Mouse (Mus musculus) layer of hippocampus, adult 11-12 months (tissue): ENCODE data around the gene Ccdc126.
"Not testable (repeated sequence)": the region's sequence is repeated elsewhere in the genome, so short reads cannot be mapped to it uniquely, and the experiment has no call there.

ENCODE experiments used
- DNase-seq: peaks from one replicate; pipeline ENCODE4 v3.0.0; 2022; ENCODE audit warnings: low spot score

The Ccdc126 gene

GRCm38 (mm10) chr6:49318966-49319594 lies at the start of gene Ccdc126:
Gene Ccdc126 (plus strand): TSS chr6:49319274.
- DNase-seq = peak; percentile 97

DNA sequence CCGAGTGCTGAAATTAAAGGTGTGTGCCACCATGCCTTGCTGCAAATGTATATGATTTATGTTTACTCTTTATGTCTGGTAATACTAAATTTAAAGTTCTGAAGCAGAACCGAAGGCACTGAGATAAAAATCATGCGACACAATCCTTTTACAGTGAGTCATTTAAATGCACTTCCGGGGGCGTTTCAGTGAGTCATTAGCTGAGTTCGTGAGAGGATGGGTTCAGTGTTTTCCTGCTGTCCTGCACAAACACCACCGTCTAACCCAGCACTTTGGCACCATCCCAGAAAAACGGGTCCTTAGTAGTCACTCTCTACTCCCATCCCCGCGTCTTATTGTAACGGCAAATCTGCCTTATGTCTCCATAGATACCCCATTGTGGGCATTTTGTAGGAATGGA lies 49.2 kb upstream of the Ccdc126 start:
- DNase-seq = no peak

GRCm38 (mm10) chr6:49271815-49272214 lies 47.3 kb upstream of the Ccdc126 start:
- no peak for DNase-seq

DNA sequence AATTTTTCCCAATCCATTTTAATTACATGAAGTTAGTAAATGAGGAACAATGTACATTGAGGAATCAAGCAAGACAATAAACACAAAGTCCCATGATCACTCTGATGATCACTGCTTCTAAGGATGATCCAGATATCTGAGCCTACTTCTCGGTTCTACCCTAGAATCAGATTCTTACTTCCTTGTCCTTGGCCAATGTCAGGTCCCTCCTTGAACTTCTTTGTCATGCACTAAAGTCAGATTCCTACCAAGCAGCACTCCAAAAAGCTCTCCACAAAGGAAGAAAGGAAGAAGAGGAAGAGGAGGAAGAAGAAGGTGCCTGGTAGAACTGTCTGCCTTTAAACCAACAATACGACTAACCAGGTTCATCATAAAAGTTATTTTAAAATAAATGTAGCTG lies 46.2 kb upstream of the Ccdc126 start:
- no peak for DNase-seq

- DNase-seq = no peak
Measured at GRCm38 (mm10) chr6:49273934-49274333, 45.1 kb upstream of the Ccdc126 start.

- no peak for DNase-seq
Measured at GRCm38 (mm10) chr6:49274416-49275091, 44.5 kb upstream of the Ccdc126 start.

GRCm38 (mm10) chr6:49275296-49275695 lies 43.8 kb upstream of the Ccdc126 start:
- no peak for DNase-seq

DNA sequence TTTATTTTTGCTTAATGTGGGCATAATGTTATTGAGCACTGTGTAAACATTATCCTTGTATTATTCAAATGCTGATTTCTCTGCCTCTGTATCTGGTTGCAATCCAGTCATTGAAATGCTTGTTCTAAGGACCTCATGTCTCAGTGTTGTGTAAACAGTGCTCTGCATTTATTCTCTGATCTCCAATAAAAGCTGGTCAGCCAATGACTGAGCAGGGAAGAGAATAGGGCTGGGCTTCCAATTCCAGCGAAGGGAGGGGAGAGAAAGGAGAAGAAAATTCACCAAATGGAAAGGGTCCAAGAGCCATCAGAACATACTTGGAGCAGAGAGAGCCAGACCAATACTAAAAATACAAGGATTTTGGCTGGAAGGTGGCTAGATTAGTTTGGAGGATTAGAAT lies 38.1 kb upstream of the Ccdc126 start:
- no peak for DNase-seq

- DNase-seq = peak; percentile 6
Measured at GRCm38 (mm10) chr6:49282122-49282521, 37.0 kb upstream of the Ccdc126 start.

DNA sequence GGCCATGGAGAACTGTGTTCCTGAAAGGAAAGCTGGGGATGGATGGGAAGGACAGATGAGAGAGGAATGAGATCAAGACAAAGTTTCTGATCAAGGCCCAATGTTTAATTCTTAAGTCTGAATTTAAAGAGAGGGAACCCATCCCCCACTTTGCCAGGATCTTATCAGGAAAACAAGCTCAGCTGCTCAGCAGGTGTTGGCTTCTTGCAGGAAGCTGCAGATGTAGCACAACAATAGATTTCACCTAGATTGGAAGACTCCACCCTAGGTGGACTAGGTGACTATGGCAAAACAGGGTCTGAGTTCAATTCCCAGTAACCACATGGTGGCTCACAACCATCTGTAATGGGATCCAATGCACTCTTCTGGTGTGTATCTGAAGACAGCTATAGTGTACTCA lies 20.8 kb upstream of the Ccdc126 start:
- no peak for DNase-seq

DNA sequence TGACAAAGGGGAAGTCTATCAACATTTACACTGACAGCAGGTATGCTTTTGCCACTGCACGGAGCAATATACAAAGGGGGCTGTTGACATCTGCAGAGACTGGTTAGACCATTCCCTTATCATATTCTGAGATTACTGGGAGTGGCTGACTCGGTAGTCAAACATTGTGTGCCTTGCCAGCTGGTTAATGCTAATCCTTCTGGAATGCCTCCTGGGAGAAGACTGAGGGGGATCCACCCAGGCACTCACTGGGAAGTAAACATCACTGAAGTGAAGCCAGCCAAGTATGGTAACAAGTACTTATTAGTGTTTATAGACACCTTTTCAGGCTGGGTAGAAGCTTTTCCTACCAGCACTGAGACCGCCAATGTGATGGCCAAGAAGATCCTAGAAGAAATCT lies 4.3 kb upstream of the Ccdc126 start:
- DNase-seq = not testable (repeated sequence)

GRCm38 (mm10) chr6:49319595-49320315 lies 681 bp downstream of the Ccdc126 start:
- peak; percentile 47 for DNase-seq

- DNase-seq = no peak
Measured at GRCm38 (mm10) chr6:49321341-49321740, 2.3 kb downstream of the Ccdc126 start.

GRCm38 (mm10) chr6:49322056-49322455 lies 3.0 kb downstream of the Ccdc126 start:
- no peak for DNase-seq

GRCm38 (mm10) chr6:49322986-49323385 lies 3.9 kb downstream of the Ccdc126 start:
- no peak for DNase-seq

DNA sequence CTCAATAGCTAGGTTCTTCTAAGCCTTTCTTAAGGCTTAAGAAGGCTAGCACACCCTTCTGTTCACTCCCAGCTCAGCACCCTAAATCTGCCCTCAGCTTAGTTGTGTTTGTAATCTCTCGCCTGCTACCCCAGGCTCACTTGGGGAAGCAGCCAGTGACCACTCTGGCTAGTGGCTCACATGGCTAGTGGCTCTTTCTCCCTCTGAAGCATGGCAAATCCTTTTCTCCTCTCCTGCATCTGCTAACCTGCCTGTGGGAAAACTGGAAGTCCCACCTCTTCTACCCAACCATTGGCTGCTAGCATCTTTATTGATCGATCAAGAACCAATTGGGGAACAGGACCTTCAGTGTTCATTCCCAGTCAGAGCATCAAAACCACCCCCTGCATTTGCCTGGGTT lies 5.5 kb downstream of the Ccdc126 start:
- DNase-seq = no peak

DNA sequence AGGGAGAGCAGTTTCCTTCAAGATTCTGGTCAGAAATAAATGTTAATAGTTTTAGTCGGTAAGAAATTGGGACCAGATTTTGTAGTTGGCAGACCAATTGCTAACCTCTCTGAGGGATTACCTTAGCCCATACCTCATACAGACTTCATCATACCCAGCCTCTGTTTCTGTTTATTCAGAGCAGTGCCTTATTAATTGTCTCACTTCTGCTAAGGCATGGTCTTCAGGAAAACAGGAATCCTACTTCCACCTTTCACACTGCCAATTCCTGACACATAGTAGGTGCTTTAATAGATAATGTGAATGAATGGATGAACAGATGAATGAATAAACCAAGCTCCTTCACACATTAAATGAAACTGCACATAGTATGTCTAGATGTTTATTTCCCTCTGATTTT lies 6.2 kb downstream of the Ccdc126 start:
- DNase-seq = no peak

GRCm38 (mm10) chr6:49326846-49327245 lies 7.8 kb downstream of the Ccdc126 start:
- no peak for DNase-seq

DNA sequence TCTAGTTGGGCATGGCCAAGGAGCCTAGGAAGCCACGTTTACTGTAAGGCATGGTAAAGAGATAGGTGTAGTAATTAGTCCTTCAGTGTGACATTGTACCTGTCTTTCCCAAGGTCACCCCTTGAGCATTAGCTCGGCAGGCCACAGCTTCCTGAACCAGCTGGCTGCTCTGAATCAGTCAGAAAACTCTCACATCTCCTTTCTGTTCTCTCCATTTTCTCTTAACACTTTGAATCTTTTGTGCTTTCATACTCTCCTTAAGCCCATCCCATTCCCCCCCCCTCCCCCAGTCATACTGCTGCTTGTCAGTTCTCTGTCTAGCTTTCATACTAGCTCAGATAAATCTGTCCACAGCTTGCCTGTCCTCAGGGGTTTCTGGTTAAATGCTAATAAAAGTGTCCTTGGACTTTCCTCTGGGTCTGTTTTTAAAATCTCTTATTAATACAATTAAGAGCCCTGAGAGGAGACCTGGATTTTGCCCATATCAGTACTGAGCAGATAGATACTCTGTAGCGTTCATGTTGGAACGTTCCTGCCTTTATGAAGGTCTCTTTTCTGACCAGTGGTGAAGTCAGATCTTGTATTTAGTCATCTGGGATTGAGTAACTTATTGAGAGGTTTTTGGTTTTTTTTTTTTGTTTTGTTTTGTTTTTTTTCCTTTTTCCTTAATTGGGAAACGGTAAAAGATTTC lies 12.4 kb downstream of the Ccdc126 start:
- DNase-seq = no peak

DNA sequence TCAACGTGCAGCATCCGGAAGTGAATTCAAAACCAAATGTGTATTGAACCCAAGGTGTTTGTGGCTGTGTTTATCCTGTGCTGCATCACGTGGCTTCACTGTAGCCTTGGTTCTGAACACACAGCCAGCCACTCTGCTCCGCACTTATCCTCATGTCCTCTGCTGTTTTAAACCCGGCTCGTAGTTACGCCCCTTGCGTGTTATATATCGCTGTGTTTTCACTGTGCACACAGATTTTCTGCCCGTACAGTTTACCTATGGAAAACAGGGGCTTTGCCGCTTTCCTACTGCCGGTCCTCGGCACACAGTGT lies 12.9 kb downstream of the Ccdc126 start:
- DNase-seq = no peak

- no peak for DNase-seq
Measured at GRCm38 (mm10) chr6:49338566-49338965, 19.5 kb downstream of the Ccdc126 start.

DNA sequence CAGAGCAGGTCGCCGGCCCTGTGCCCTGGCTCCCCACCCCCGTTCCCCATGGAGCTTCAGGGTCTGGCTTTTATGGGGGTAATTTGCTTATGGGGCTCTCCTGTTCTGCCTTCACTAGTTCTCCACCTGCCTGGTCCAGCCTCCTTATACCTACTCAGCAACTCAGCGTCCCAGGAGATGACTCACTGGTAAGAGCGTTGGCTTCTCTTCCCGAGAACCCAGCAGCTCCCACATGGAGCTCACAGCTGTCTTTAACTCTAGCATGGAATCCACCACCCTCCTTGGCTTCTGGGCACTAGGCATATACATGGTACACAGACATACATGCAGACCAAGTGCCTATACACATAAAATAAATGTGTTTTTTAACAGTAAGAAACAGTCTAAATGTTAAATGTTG lies 20.1 kb downstream of the Ccdc126 start:
- no peak for DNase-seq
